Mouse (Mus musculus) embryonic facial prominence, embryonic 15.5 days (tissue): Measurements from ENCODE around the gene Rbm8a. TPM values are rescaled to one million over a fixed set of nuclear protein-coding genes. Genes with fewer than 3 reads are reported as not detected.

ENCODE experiments used
- ATAC-seq: fragments of 200-750 bp; cut with Nextera tagmentation; 2 replicates; pipeline ENCODE4 v1.8.0; 2017; ENCODE audit warnings: low read depth, moderate TSS enrichment; ENCODE audit not compliant: insufficient number of reproducible peaks, low FRiP score, low TSS enrichment
- H3K27ac ChIP-seq: fragments of 300-500 bp; sonication (generic); replicated peaks from 2 replicates; pipeline ENCODE4 v1.5.1; 2015; ENCODE audit warnings: mild to moderate bottlenecking, inconsistent platforms
- H3K27me3 ChIP-seq: fragments of 300-500 bp; sonication (generic); 2 replicates; pipeline ENCODE4 v1.6.1; 2015; ENCODE audit warnings: inconsistent platforms
- H3K36me3 ChIP-seq: fragments of 300-500 bp; sonication (generic); 2 replicates; pipeline ENCODE4 v1.6.1; 2015; ENCODE audit warnings: mild to moderate bottlenecking, inconsistent platforms
- H3K4me1 ChIP-seq: fragments of 300-500 bp; sonication (generic); 2 replicates; pipeline ENCODE4 v1.6.1; 2015; ENCODE audit warnings: inconsistent platforms
- H3K4me2 ChIP-seq: fragments of 300-500 bp; sonication (generic); replicated peaks from 2 replicates; pipeline ENCODE4 v1.6.1; 2015; ENCODE audit warnings: mild to moderate bottlenecking, inconsistent platforms
- H3K4me3 ChIP-seq: fragments of 300-500 bp; sonication (generic); replicated peaks from 2 replicates; pipeline ENCODE4 v1.5.1; 2015; ENCODE audit warnings: mild to moderate bottlenecking, inconsistent platforms
- H3K9ac ChIP-seq: fragments of 300-500 bp; sonication (generic); 2 replicates; pipeline ENCODE4 v1.6.1; 2015; ENCODE audit warnings: inconsistent platforms
- H3K9me3 ChIP-seq: fragments of 300-500 bp; sonication (generic); replicated peaks from 2 replicates; pipeline ENCODE4 v1.6.1; 2016; ENCODE audit warnings: inconsistent platforms
- WGBS: fragments of 180-500 bp; shearing (Covaris S2); methylation state at CpG from one replicate; pipeline ENCODE4 v1.1.7; 2015; 5-methylcytosine and 5-hydroxymethylcytosine counted together
- polyA plus RNA-seq: library from polyadenylated mRNA; unstranded; fragments of >200 nt; fragmentation: Nextera tagmentation; extraction: Ambion mirVana; gene quantifications from 2 replicates; pipeline ENCODE4 v1.2.1, GENCODE M21; 2015

Rbm8a gene
- polyA plus RNA-seq, 1 experiment from 2014 or later: 119 TPM

DNA sequence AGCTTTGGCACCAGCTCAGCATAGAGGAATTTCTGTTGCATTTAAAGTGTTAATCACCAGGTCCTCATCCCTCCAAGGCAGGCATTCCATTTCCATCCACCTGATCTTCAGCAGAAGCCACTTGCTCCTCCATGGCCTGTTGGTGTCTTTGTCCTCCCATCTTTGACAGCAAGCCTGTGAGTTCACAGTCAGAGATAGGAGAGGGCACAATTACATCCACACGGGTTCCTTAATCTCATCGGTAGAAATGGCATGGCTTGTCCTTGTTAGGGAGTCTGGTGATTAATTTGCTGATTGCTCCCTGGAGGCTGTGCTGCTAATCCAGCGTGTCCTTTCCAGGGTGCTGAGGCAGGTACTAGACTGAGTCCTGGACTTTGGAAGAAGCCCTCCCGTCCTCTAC lies 43.8 kb downstream of the Rbm8a start:
- Histone ChIP-seq H3K36me3 (no peaks in the 10 kb centered on the region), H3K9me3 (no peaks in the 10 kb centered on the region), H3K4me2 (no peak overlapping the region), H3K9ac (no peak overlapping the region), H3K4me3 (no peak overlapping the region), H3K4me1 (peaks cover 13% of the 10 kb centered on the region; the same call in 1 of the 2 replicates), H3K27me3 (no peaks in the 10 kb centered on the region), H3K27ac (no peak overlapping the region)
- ATAC-seq: no peak
- WGBS: 60% methylated on average over 4 of the region's 4 CpGs

DNA sequence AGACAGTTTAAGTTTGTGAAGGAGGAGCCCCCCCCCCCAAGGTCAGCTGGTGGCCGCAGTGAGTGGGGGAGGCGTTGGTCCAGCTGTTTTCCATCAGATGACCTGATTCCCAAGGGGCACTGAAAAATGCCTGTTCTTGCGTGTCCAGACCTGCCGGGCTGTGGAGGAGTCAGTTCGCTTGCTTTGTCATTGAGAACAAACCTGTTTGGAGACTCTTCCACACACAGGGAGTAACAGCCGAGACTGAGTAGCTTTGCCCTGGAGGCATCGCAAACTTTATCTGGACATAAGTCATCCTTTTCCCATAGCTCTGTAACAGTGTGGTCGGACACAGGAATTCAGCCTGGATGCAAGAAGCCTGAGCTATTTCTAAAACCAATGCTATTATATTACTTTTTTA lies 44.7 kb downstream of the Rbm8a start:
- Histone ChIP-seq H3K4me1 (peaks cover 18% of the 10 kb centered on the region), H3K27ac (peak overlapping the region; percentile 78), H3K36me3 (no peaks in the 10 kb centered on the region), H3K9me3 (no peaks in the 10 kb centered on the region), H3K4me3 (no peak overlapping the region), H3K27me3 (no peaks in the 10 kb centered on the region), H3K4me2 (0 out of 2 replicates have a peak overlapping the region, but pooled peaks have one; percentile 10), H3K9ac (no peak overlapping the region)
- ATAC-seq: no peak
- WGBS: 8% methylated on average over 8 of the region's 8 CpGs

DNA sequence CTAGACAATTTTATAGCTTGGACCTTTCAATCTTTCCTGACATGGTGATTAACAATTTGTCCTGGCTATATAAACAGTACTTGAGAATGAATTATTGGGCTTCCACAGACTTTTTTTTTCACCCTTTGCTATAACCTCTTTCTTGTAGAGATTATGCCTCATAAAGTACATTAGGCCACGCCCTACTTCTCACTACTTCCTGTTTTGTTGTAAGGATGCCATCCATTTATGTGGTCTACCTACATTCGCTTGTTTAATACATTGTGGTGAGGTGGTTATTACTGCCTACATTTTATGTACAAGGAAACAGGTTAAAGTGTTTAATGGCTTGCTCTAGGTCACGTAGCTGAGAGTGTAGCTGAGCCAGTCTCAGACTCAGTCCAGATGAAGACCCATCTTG lies 45.4 kb downstream of the Rbm8a start:
- no peaks in the 10 kb centered on the region for H3K9me3 ChIP-seq
- H3K27ac ChIP-seq: peak overlapping the region; percentile 78; the same call in 1 of the 2 replicates
- H3K9ac ChIP-seq: no peak overlapping the region
- H3K27me3 ChIP-seq: peaks cover 3% of the 10 kb centered on the region; the same call in 1 of the 2 replicates
- H3K4me3 ChIP-seq: no peak overlapping the region
- no peaks in the 10 kb centered on the region for H3K36me3 ChIP-seq
- ATAC-seq: no peak
- WGBS: 76% methylated on average over 3 of the region's 3 CpGs
- peaks cover 19% of the 10 kb centered on the region for H3K4me1 ChIP-seq
- H3K4me2 ChIP-seq: no peak overlapping the region

DNA sequence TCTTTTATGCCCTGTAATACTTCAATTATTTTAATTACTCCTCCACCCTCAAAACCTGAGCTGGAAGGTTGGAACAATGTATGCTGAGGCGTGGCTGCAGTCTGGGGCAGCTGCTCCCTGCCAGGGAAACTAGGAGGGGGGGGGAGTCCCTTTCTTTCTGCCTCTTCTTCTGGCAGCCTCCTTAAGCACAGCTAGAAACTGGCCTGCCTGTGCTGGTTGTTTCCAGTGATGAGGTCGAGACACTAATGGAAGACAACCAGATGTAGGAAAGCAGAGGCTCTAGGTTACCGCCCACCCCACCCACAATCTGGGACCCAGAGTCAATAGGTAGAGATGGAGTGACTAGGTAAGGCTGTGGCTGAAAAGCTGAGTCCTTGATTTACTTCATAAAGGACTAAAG lies 46.0 kb downstream of the Rbm8a start:
- 47% methylated on average over 3 of the region's 3 CpGs for WGBS

DNA sequence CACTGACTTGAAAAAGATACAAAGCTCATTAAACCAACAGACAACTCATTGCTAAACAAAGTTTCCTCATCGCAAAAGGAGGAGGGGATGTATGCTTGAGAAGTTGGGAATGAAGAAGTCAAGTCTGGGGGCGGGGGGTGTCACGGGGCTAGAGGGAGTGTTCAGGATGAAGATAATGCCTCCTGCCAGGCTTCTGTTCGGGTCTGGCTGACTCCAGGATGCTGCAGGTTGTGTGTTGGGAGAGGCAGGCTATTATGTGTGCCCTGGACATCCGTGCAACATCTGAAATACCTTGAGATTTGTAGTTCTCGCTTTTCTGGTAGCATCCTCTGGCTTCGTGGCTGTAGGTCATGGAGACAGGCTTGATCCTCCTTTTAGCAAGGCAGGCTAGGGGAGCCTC lies 48.7 kb downstream of the Rbm8a start:
- H3K36me3 ChIP-seq: no peaks in the 10 kb centered on the region
- 65% methylated on average over 7 of the region's 7 CpGs for WGBS
- H3K27ac ChIP-seq: 0 out of 2 replicates have a peak overlapping the region, but pooled peaks have one; percentile 34
- H3K9ac ChIP-seq: no peak overlapping the region
- no peak for ATAC-seq
- H3K9me3 ChIP-seq: no peaks in the 10 kb centered on the region
- H3K4me1 ChIP-seq: peaks cover 13% of the 10 kb centered on the region
- H3K4me2 ChIP-seq: no peak overlapping the region
- H3K4me3 ChIP-seq: no peak overlapping the region
- peaks cover 5% of the 10 kb centered on the region for H3K27me3 ChIP-seq

More for the DNA sequence above, 46.0 kb downstream of the Rbm8a start:
- Histone ChIP-seq H3K27ac (peak overlapping the region; percentile 78; the same call in 1 of the 2 replicates), H3K27me3 (peaks cover 3% of the 10 kb centered on the region; the same call in 1 of the 2 replicates), H3K4me2 (no peak overlapping the region), H3K4me3 (no peak overlapping the region), H3K4me1 (peaks cover 14% of the 10 kb centered on the region), H3K9ac (no peak overlapping the region), H3K36me3 (no peaks in the 10 kb centered on the region), H3K9me3 (no peaks in the 10 kb centered on the region)
- ATAC-seq: peak; percentile 11; the same call in 1 of the 2 replicates

DNA sequence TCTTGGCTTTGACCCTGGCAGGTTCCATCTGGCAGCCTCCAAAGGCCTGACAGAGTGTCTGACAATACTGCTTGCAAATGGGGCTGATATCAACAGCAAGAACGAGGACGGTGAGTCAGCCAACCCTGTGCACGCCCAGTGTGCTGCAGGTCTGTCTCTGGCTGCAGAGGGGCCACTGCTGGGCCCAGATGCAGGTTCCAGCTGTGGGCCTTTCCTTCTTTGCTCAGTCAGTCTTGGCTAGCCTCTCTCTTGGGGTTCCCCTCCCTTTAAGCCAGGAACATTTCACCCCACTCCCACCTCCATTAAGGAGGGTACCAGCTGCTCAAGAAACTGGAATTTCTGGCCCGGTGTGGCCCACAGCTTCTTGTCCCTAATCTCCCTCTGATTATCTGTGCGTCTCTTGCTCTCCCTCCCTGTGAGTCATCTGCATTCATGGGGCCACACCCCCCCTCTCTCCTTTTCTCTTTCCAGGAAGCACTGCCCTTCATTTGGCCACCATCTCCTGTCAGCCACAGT lies 49.5 kb downstream of the Rbm8a start:
- WGBS: 22% methylated on average over 5 of the region's 5 CpGs
- Histone ChIP-seq H3K4me2 (no peak overlapping the region), H3K36me3 (no peaks in the 10 kb centered on the region), H3K27me3 (peaks cover 12% of the 10 kb centered on the region), H3K27ac (0 out of 2 replicates have a peak overlapping the region, but pooled peaks have one; percentile 34), H3K9me3 (no peaks in the 10 kb centered on the region), H3K4me1 (peaks cover 17% of the 10 kb centered on the region), H3K4me3 (no peak overlapping the region), H3K9ac (no peak overlapping the region)
- ATAC-seq: peak; percentile 58; the same call in 1 of the 2 replicates

DNA sequence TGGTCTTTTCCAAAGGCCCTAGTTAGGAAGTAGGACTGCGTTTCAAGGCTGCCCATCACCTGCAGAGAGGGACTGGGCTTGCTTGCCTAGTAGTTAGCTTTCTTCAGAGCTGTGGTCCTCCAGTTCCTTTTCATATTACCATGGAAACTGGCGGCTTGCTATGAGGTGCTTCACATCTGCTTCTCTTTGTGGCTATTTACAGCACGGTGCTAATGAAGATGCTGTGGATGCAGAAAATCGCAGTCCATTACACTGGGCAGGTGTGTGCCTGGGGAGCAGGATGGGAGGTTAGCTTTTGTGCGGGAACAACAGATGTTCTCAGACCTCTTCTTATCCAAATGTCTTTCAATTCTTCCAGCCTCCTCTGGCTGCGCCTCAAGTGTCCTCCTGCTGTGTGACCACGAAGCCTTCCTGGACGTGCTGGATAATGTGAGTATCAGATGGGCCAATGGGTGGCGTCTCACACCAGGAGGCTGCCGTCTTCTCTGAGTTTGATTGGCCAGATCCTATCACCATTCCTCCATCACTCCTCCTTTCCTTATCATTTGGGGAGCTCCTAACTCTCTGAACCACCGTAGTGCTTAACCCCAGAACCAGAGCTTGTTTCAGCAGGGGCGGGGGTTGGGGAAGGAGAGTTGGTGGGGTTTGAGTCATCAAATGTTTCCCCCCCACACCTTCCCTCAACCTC lies 50.7 kb downstream of the Rbm8a start:
- H3K4me2 ChIP-seq: no peak overlapping the region
- peaks cover 23% of the 10 kb centered on the region for H3K4me1 ChIP-seq
- 32% methylated on average over 12 of the region's 12 CpGs for WGBS
- no peak overlapping the region for H3K4me3 ChIP-seq
- no peak overlapping the region for H3K27ac ChIP-seq
- no peak for ATAC-seq
- peaks cover 14% of the 10 kb centered on the region for H3K27me3 ChIP-seq
- no peak overlapping the region for H3K9ac ChIP-seq
- H3K36me3 ChIP-seq: no peaks in the 10 kb centered on the region
- no peaks in the 10 kb centered on the region for H3K9me3 ChIP-seq

Other genes starting within 250 kb of the Rbm8a start
- gene BC107364, start 177.6 kb upstream of the Rbm8a start, polyA plus RNA-seq: 0.31 TPM in 1 of 2 replicates, not detected in the other
- 12.4 and 16.1 TPM in 2 replicates for gene Hfe2, start 104.8 kb upstream of the Rbm8a start, polyA plus RNA-seq
- gene Txnip, start 72.0 kb upstream of the Rbm8a start, polyA plus RNA-seq: 179 and 184 TPM in 2 replicates
- 1.5 and 2.0 TPM in 2 replicates for gene Gm16253, start 52.9 kb upstream of the Rbm8a start, polyA plus RNA-seq
- 43.6 and 48.5 TPM in 2 replicates for gene Polr3gl, start 35.8 kb upstream of the Rbm8a start, polyA plus RNA-seq
- gene Ankrd34a, start 33.3 kb upstream of the Rbm8a start, polyA plus RNA-seq: 2.2 and 3.0 TPM in 2 replicates
- 8.7 and 10.1 TPM in 2 replicates for gene Lix1l, start 28.8 kb upstream of the Rbm8a start, polyA plus RNA-seq
- gene Pex11b, start 5.4 kb downstream of the Rbm8a start, polyA plus RNA-seq: 54.7 and 58.7 TPM in 2 replicates
- gene Gm42957, start 5.5 kb downstream of the Rbm8a start, polyA plus RNA-seq: 0.43 and 0.45 TPM in 2 replicates
- gene Itga10, start 15.7 kb downstream of the Rbm8a start, polyA plus RNA-seq: 6.3 and 6.9 TPM in 2 replicates
- 10.2 TPM in 2 replicates for gene Ankrd35, start 40.2 kb downstream of the Rbm8a start, polyA plus RNA-seq
- 65.4 and 74.1 TPM in 2 replicates for gene Pias3, start 66.5 kb downstream of the Rbm8a start, polyA plus RNA-seq
- 15.3 and 16.3 TPM in 2 replicates for gene Nudt17, start 78.6 kb downstream of the Rbm8a start, polyA plus RNA-seq
- gene Polr3c, start 97.7 kb downstream of the Rbm8a start, polyA plus RNA-seq: 32.3 and 32.8 TPM in 2 replicates
- gene Rnf115, start 97.7 kb downstream of the Rbm8a start, polyA plus RNA-seq: 39.8 and 42.0 TPM in 2 replicates
- not detected in 2 replicates for gene Pdzk1, start 199.4 kb downstream of the Rbm8a start, polyA plus RNA-seq
- 0.07 and 0.13 TPM in 2 replicates for gene Cd160, start 199.4 kb downstream of the Rbm8a start, polyA plus RNA-seq